Mouse (Mus musculus) gastrocnemius, postnatal 36 days (tissue): ENCODE data around the gene Tspan32. TPM values are rescaled to one million over a fixed set of nuclear protein-coding genes. Genes with fewer than 3 reads are reported as not detected.

Source experiments
- total RNA-seq, 2 experiments: library from RNA; stranded (reverse); gene quantifications; 2 replicates each; pipeline ENCODE4 v1.2.3; 2021

Tspan32 gene
- total RNA-seq, 2 experiments from 2014 or later = 0.15 to 0.27 TPM

Other genes with a start within 250 kb of the Tspan32 start
- gene Th, start 73.9 kb upstream of the Tspan32 start, total RNA-seq = not detected
- gene Ascl2, start 35.8 kb upstream of the Tspan32 start, total RNA-seq = not detected
- 100 to 1,000 TPM; 106 to 118 TPM for gene Cd81, start 47.7 kb downstream of the Tspan32 start, total RNA-seq
- 1 to 10 TPM; 7.8 to 8.4 TPM for gene Tssc4, start 64.2 kb downstream of the Tspan32 start, total RNA-seq
- gene Trpm5, start 89.6 kb downstream of the Tspan32 start, total RNA-seq = not detected
- gene Kcnq1, start 101.3 kb downstream of the Tspan32 start, total RNA-seq = under 1 TPM; 0.31 to 0.69 TPM